Mouse (Mus musculus) right cerebral cortex, adult 2 months (tissue): Measurements from ENCODE around the gene Ube2h.
"Not testable (repeated sequence)": the region's sequence is repeated elsewhere in the genome, so short reads cannot be mapped to it uniquely, and the experiment has no call there.

Experiments used
- DNase-seq, 2 experiments: peaks; one replicate each; pipeline ENCODE4 v3.0.0; 2021 to 2022; ENCODE audit warnings: low spot score in 2 of 2

The Ube2h gene

GRCm38 (mm10) chr6:30245397-30245796, 58.9 kb downstream of the Ube2h start:
- no peak for DNase-seq

- DNase-seq = no peak
These were observed 60.9 kb downstream of the Ube2h start for GRCm38 (mm10) chr6:30243347-30244007.

GRCm38 (mm10) chr6:30242928-30243327, 61.4 kb downstream of the Ube2h start:
- no peak for DNase-seq

GRCm38 (mm10) chr6:30240105-30240504, 64.2 kb downstream of the Ube2h start:
- no peak for DNase-seq

GRCm38 (mm10) chr6:30239207-30239606, 65.1 kb downstream of the Ube2h start:
- DNase-seq = no peak

- DNase-seq = no peak
These were observed 66.3 kb downstream of the Ube2h start for GRCm38 (mm10) chr6:30238079-30238478.

- DNase-seq = peak; percentile 22 to 25
These were observed 67.8 kb downstream of the Ube2h start for GRCm38 (mm10) chr6:30236564-30236963.

GRCm38 (mm10) chr6:30231758-30232293, 72.5 kb downstream of the Ube2h start:
- no peak for DNase-seq

GRCm38 (mm10) chr6:30230246-30230645, 74.1 kb downstream of the Ube2h start:
- DNase-seq = no peak

GRCm38 (mm10) chr6:30228921-30229320, 75.4 kb downstream of the Ube2h start:
- no peak for DNase-seq

GRCm38 (mm10) chr6:30228353-30228752, 76.0 kb downstream of the Ube2h start:
- no peak for DNase-seq

- DNase-seq = no peak
These were observed 77.2 kb downstream of the Ube2h start for GRCm38 (mm10) chr6:30226971-30227700.

- no peak for DNase-seq
These were observed 79.6 kb downstream of the Ube2h start for GRCm38 (mm10) chr6:30224693-30225092.

GRCm38 (mm10) chr6:30222321-30222720, 82.0 kb downstream of the Ube2h start:
- DNase-seq = peak in 1 of 2 experiments; percentile 29

- no peak for DNase-seq
These were observed 86.8 kb downstream of the Ube2h start for GRCm38 (mm10) chr6:30217581-30217980.

- DNase-seq = no peak
These were observed 91.9 kb downstream of the Ube2h start for GRCm38 (mm10) chr6:30212468-30212867.

GRCm38 (mm10) chr6:30211641-30212455, 92.5 kb downstream of the Ube2h start:
- no peak for DNase-seq

- peak; percentile 78 to 84 for DNase-seq
These were observed 93.6 kb downstream of the Ube2h start for GRCm38 (mm10) chr6:30210788-30211187.

- DNase-seq = no peak
These were observed 95.5 kb downstream of the Ube2h start for GRCm38 (mm10) chr6:30208844-30209243.

- peak; percentile 43 to 60 for DNase-seq
These were observed 98.6 kb downstream of the Ube2h start for GRCm38 (mm10) chr6:30205587-30206202.

GRCm38 (mm10) chr6:30205180-30205538, 99.2 kb downstream of the Ube2h start:
- DNase-seq = not testable (repeated sequence)
